Mouse (Mus musculus): ENCODE measurements around the gene Ifi35. TPM values are rescaled to one million over a fixed set of nuclear protein-coding genes. Genes with fewer than 3 reads are reported as not detected.
"Not testable (repeated sequence)": the region's sequence is repeated elsewhere in the genome, so short reads cannot be mapped to it uniquely, and the experiment has no call there.

Gene Ifi35
- total and polyA plus RNA-seq, 3 experiments, result 11.5 to 25.5 (median 12.6) TPM

GRCm38 (mm10) chr11:101468263-101468688 lies 20.1 kb downstream of the Ifi35 start:
- Histone ChIP-seq H3K27ac (peak overlapping the region; percentile 65), H3K4me3 (peak overlapping the region; percentile 68), H3K27me3 (ENCODE audit: control insufficient read depth, insufficient read depth, low read length) (no peaks in the 10 kb centered on the region), H3K36me3 (ENCODE audit: control insufficient read depth, insufficient read depth, low read length) (no peaks in the 10 kb centered on the region), H3K9ac (ENCODE audit: low read depth, low read length) (peak overlapping the region; percentile 81), H3K79me2 (replicated peaks; ENCODE audit: control insufficient read depth, insufficient read depth, low read length) (no peaks in the 10 kb centered on the region), H3K4me1 (ENCODE audit: control insufficient read depth, insufficient read depth, low read length) (peaks cover 3% of the 10 kb centered on the region)
- intact Hi-C loops (cut with DNase I), result loop anchor here (5.0 kb wide), 1 partner anchor 84 kb away; the partner anchor contains the start of genes Brca1 and Nbr1
- 1% methylated on average over 27 of the region's 31 CpGs for WGBS
- DNase-seq, result no peak
- TF ChIP-seq CTCF (IDR thresholded peaks at IDR 0.05) (no peak), POLR2A (IDR thresholded peaks at IDR 0.05; ENCODE audit: insufficient read depth, low read depth, low read length) (no peak), EP300 (IDR thresholded peaks at IDR 0.05; ENCODE audit: insufficient read depth, low read depth, low read length) (no peak)

GRCm38 (mm10) chr11:101468731-101469130 lies 20.5 kb downstream of the Ifi35 start:
- Histone ChIP-seq H3K27ac (peak overlapping the region; percentile 65; the same call in 1 of the 2 replicates), H3K36me3 (ENCODE audit: control insufficient read depth, insufficient read depth, low read length) (no peaks in the 10 kb centered on the region), H3K27me3 (ENCODE audit: control insufficient read depth, insufficient read depth, low read length) (no peaks in the 10 kb centered on the region), H3K4me1 (ENCODE audit: control insufficient read depth, insufficient read depth, low read length) (peaks cover 3% of the 10 kb centered on the region), H3K4me3 (peak overlapping the region; percentile 68), H3K79me2 (replicated peaks; ENCODE audit: control insufficient read depth, insufficient read depth, low read length) (no peaks in the 10 kb centered on the region), H3K9ac (ENCODE audit: low read depth, low read length) (peak overlapping the region; percentile 81; the same call in 1 of the 2 replicates)
- peak in 1 of 2 experiments; percentile 41 for DNase-seq
- 14% methylated on average over 13 of the region's 13 CpGs for WGBS
- intact Hi-C loops (cut with DNase I), result loop anchor here (5.0 kb wide), 1 partner anchor 84 kb away; the partner anchor contains the start of genes Brca1 and Nbr1
- TF ChIP-seq CTCF (IDR thresholded peaks at IDR 0.05), result no peak
- TF ChIP-seq POLR2A (IDR thresholded peaks at IDR 0.05; ENCODE audit: insufficient read depth, low read depth, low read length), result no peak
- TF ChIP-seq EP300 (IDR thresholded peaks at IDR 0.05; ENCODE audit: insufficient read depth, low read depth, low read length), result no peak

GRCm38 (mm10) chr11:101469155-101469554 lies 20.9 kb downstream of the Ifi35 start:
- Histone ChIP-seq H3K27ac (peak overlapping the region; percentile 65; the same call in 1 of the 2 replicates), H3K4me1 (ENCODE audit: control insufficient read depth, insufficient read depth, low read length) (peaks cover 3% of the 10 kb centered on the region), H3K79me2 (replicated peaks; ENCODE audit: control insufficient read depth, insufficient read depth, low read length) (no peaks in the 10 kb centered on the region), H3K4me3 (no peak overlapping the region; the same call in 1 of the 2 replicates), H3K27me3 (ENCODE audit: control insufficient read depth, insufficient read depth, low read length) (no peaks in the 10 kb centered on the region), H3K36me3 (ENCODE audit: control insufficient read depth, insufficient read depth, low read length) (no peaks in the 10 kb centered on the region), H3K9ac (ENCODE audit: low read depth, low read length) (no peak overlapping the region)
- intact Hi-C loops (cut with DNase I), result loop anchor here (5.0 kb wide), 1 partner anchor 83 kb away; the partner anchor contains the start of genes Brca1 and Nbr1
- DNase-seq, result no peak
- WGBS, result 66% methylated on average over 4 of the region's 4 CpGs
- TF ChIP-seq CTCF (IDR thresholded peaks at IDR 0.05) (no peak), EP300 (IDR thresholded peaks at IDR 0.05; ENCODE audit: insufficient read depth, low read depth, low read length) (no peak), POLR2A (IDR thresholded peaks at IDR 0.05; ENCODE audit: insufficient read depth, low read depth, low read length) (no peak)

- Histone ChIP-seq H3K4me3 (no peak overlapping the region), H3K27ac (no peak overlapping the region), H3K79me2 (replicated peaks; ENCODE audit: control insufficient read depth, insufficient read depth, low read length) (no peaks in the 10 kb centered on the region), H3K36me3 (ENCODE audit: control insufficient read depth, insufficient read depth, low read length) (no peaks in the 10 kb centered on the region), H3K27me3 (ENCODE audit: control insufficient read depth, insufficient read depth, low read length) (no peaks in the 10 kb centered on the region), H3K9ac (ENCODE audit: low read depth, low read length) (no peak overlapping the region), H3K4me1 (ENCODE audit: control insufficient read depth, insufficient read depth, low read length) (peaks cover 3% of the 10 kb centered on the region)
- no peak for DNase-seq
- TF ChIP-seq CTCF (IDR thresholded peaks at IDR 0.05) (no peak), EP300 (IDR thresholded peaks at IDR 0.05; ENCODE audit: insufficient read depth, low read depth, low read length) (no peak), POLR2A (IDR thresholded peaks at IDR 0.05; ENCODE audit: insufficient read depth, low read depth, low read length) (no peak)
- intact Hi-C loops (cut with DNase I), result no loop called here
- 32% methylated on average over 7 of the region's 7 CpGs for WGBS
Measured at GRCm38 (mm10) chr11:101470206-101470605, 22.0 kb downstream of the Ifi35 start.

- Histone ChIP-seq H3K4me1 (ENCODE audit: control insufficient read depth, insufficient read depth, low read length) (peaks cover 1% of the 10 kb centered on the region), H3K36me3 (ENCODE audit: control insufficient read depth, insufficient read depth, low read length) (no peaks in the 10 kb centered on the region), H3K27ac (no peak overlapping the region), H3K9ac (ENCODE audit: low read depth, low read length) (no peak overlapping the region), H3K79me2 (replicated peaks; ENCODE audit: control insufficient read depth, insufficient read depth, low read length) (no peaks in the 10 kb centered on the region), H3K27me3 (ENCODE audit: control insufficient read depth, insufficient read depth, low read length) (no peaks in the 10 kb centered on the region), H3K4me3 (no peak overlapping the region)
- intact Hi-C loops (cut with DNase I), result no loop called here
- TF ChIP-seq POLR2A (IDR thresholded peaks at IDR 0.05; ENCODE audit: insufficient read depth, low read depth, low read length) (no peak), EP300 (IDR thresholded peaks at IDR 0.05; ENCODE audit: insufficient read depth, low read depth, low read length) (no peak), CTCF (IDR thresholded peaks at IDR 0.05) (no peak)
- 48% methylated on average over 3 of the region's 3 CpGs for WGBS
- DNase-seq, result no peak
Measured at GRCm38 (mm10) chr11:101471926-101472325, 23.7 kb downstream of the Ifi35 start.

- WGBS, result 61% methylated on average over 7 of the region's 7 CpGs
- no peaks in the 10 kb centered on the region for H3K36me3 ChIP-seq (ENCODE audit: control insufficient read depth, insufficient read depth, low read length)
- H3K4me3 ChIP-seq, result no peak overlapping the region
- TF ChIP-seq EP300 (IDR thresholded peaks at IDR 0.05; ENCODE audit: insufficient read depth, low read depth, low read length), result no peak
- no peak for TF ChIP-seq POLR2A (IDR thresholded peaks at IDR 0.05; ENCODE audit: insufficient read depth, low read depth, low read length)
- TF ChIP-seq CTCF (IDR thresholded peaks at IDR 0.05), result no peak
- H3K79me2 ChIP-seq (replicated peaks; ENCODE audit: control insufficient read depth, insufficient read depth, low read length), result no peaks in the 10 kb centered on the region
- no peaks in the 10 kb centered on the region; the same call in 1 of the 2 replicates for H3K4me1 ChIP-seq (ENCODE audit: control insufficient read depth, insufficient read depth, low read length)
- intact Hi-C loops (cut with DNase I), result no loop called here
- DNase-seq, result no peak
- no peak overlapping the region for H3K9ac ChIP-seq (ENCODE audit: low read depth, low read length)
- no peaks in the 10 kb centered on the region for H3K27me3 ChIP-seq (ENCODE audit: control insufficient read depth, insufficient read depth, low read length)
- H3K27ac ChIP-seq, result no peak overlapping the region
Measured at GRCm38 (mm10) chr11:101472336-101472735, 24.1 kb downstream of the Ifi35 start.

- H3K27me3 ChIP-seq (ENCODE audit: control insufficient read depth, insufficient read depth, low read length); H3K4me3 ChIP-seq; H3K79me2 ChIP-seq (replicated peaks; ENCODE audit: control insufficient read depth, insufficient read depth, low read length); H3K9ac ChIP-seq (ENCODE audit: low read depth, low read length); H3K4me1 ChIP-seq (ENCODE audit: control insufficient read depth, insufficient read depth, low read length); H3K36me3 ChIP-seq (ENCODE audit: control insufficient read depth, insufficient read depth, low read length); H3K27ac ChIP-seq; DNase-seq; intact Hi-C loops (cut with DNase I): not testable (repeated sequence)
- 82% methylated on average over 1 of the region's 1 CpGs for WGBS
Measured at GRCm38 (mm10) chr11:101473686-101474085, 25.5 kb downstream of the Ifi35 start.

All from heart, adult 2 months (tissue).